In genomic region chr11:79502917-79503316, GRCm38 (mm10) we compare ENCODE assay signal across 18 mouse cellular contexts. TPM values are rescaled to one million over a fixed set of nuclear protein-coding genes. Genes with fewer than 3 reads are reported as not detected.
DNase-seq lines count a peak whose midpoint lies in the region; TF ChIP-seq lines count a peak whose summit lies in the region.
"Had no signal": no experiment of that assay in that cellular context is flagged by ENCODE, and none has a peak within 500 bp of the region (broad histone marks: within the 10 kb centered on the region; RNA-seq: fewer than 3 reads in every experiment).

No protein-coding gene starts in this region.

- H3K27ac ChIP-seq in cerebellum, adult 2 months (ENCODE audit: insufficient read depth, low read length) = peak overlapping the region; percentile 27; the same call in 1 of the 2 replicates
- H3K27ac ChIP-seq in left cerebral cortex, adult 2 months = peak overlapping the region; percentile 93
- H3K27ac ChIP-seq in midbrain, embryonic 10.5 days (replicated peaks) = 0 out of 2 replicates have a peak overlapping the region, but pooled peaks have one; percentile 33
- H3K27ac ChIP-seq: embryonic facial prominence, embryonic 12.5 days; limb, embryonic 10.5 days; liver, embryonic 13.5 days had no signal

- WGBS in cerebellum, adult 2 months = 47% methylated on average over 2 of the region's 2 CpGs
- 37% methylated on average over 2 of the region's 2 CpGs for WGBS in midbrain, embryonic 10.5 days

- no peaks in the 10 kb centered on the region for H3K4me1 ChIP-seq in cerebellum, adult 2 months (ENCODE audit: control insufficient read depth, insufficient read depth, low read length)
- peaks cover 27% of the 10 kb centered on the region for H3K4me1 ChIP-seq in midbrain, embryonic 10.5 days
- H3K4me1 ChIP-seq: embryonic facial prominence, embryonic 12.5 days; limb, embryonic 10.5 days had no signal

- H3K9me3 ChIP-seq in midbrain, embryonic 10.5 days (replicated peaks) = no peaks in the 10 kb centered on the region
- H3K9me3 ChIP-seq: embryonic facial prominence, embryonic 12.5 days; limb, embryonic 10.5 days; liver, embryonic 13.5 days had no signal

- peak overlapping the region; percentile 15 for H3K4me3 ChIP-seq in cerebellum, adult 2 months (replicated peaks; ENCODE audit: insufficient read depth, low read depth, low read length)
- H3K4me3 ChIP-seq in left cerebral cortex, adult 2 months = peak overlapping the region; percentile 66
- H3K4me3 ChIP-seq in midbrain, embryonic 10.5 days = no peak overlapping the region
- H3K4me3 ChIP-seq: embryonic facial prominence, embryonic 12.5 days; limb, embryonic 10.5 days; liver, embryonic 13.5 days had no signal

- DNase-seq in cerebellum, adult 2 months = no peak
- no peak for DNase-seq in cerebellum, adult 18-20 months
- no peak for DNase-seq in left cerebral cortex, adult 2 months (ENCODE audit: extremely low spot score in 1 of 2, low spot score in 2 of 2)
- no peak for DNase-seq in left cerebral cortex, postnatal 4 days
- DNase-seq in midbrain, embryonic 10.5 days (ENCODE audit: low spot score) = no peak
- DNase-seq in telencephalon, adult 2 months (ENCODE audit: low read depth, low spot score) = peak; percentile 79
- no peak for DNase-seq in urinary bladder, postnatal 25 days (ENCODE audit: low spot score)
- no peak for DNase-seq in heart, postnatal 10 days
- DNase-seq: cerebellum, postnatal 25 days; liver, embryonic 13.5 days; lung, postnatal 10 days; right cerebral cortex, postnatal 25 days; thymus, adult 18-20 months had no signal

- TF ChIP-seq POLR2A in cerebellum, adult 2 months (IDR thresholded peaks at IDR 0.05; ENCODE audit: borderline replicate concordance, insufficient read depth, low read length) = no peak

- TF ChIP-seq CTCF in cerebellum, adult 2 months (IDR thresholded peaks at IDR 0.05; ENCODE audit: borderline replicate concordance, insufficient read depth, low read depth, low read length) = no peak
- no peak for TF ChIP-seq CTCF in left cerebral cortex, adult 2 months (IDR thresholded peaks at IDR 0.05)

- intact Hi-C loops in left cerebral cortex, adult 2 months (cut with DNase I) = loop anchor here (5.0 kb wide), 1 partner anchor 41 kb away; no protein-coding TSS in a partner anchor
- intact Hi-C loops in left cerebral cortex, postnatal 4 days (cut with DNase I) = no loop called here
- intact Hi-C loops in heart, postnatal 10 days (cut with DNase I) = no loop called here

- no peaks in the 10 kb centered on the region for H3K27me3 ChIP-seq in cerebellum, adult 2 months (ENCODE audit: control insufficient read depth, insufficient read depth, low read length)
- no peaks in the 10 kb centered on the region for H3K27me3 ChIP-seq in midbrain, embryonic 10.5 days (ENCODE audit: low read depth, poor library complexity, severe bottlenecking)
- H3K27me3 ChIP-seq: CH12.LX; embryonic facial prominence, embryonic 12.5 days; liver, embryonic 13.5 days had no signal

- H3K36me3 ChIP-seq in midbrain, embryonic 10.5 days = no peaks in the 10 kb centered on the region
- H3K36me3 ChIP-seq: limb, embryonic 10.5 days; liver, embryonic 13.5 days had no signal

RNA-seq across cellular contexts. Expression of gene Omg, which starts 1.0 kb away (rescaled TPM):
- polyA plus RNA-seq in cerebellum, adult 2 months (2012; rRNA removed) = 127 and 137 TPM in 2 replicates
- 100 to 1,000 TPM in 1 of 2 experiments, 10 to 100 TPM in 1; 95.1 to 116 TPM for total RNA-seq in left cerebral cortex, adult 2 months (2021)
- total RNA-seq in left cerebral cortex, postnatal 4 days (2021) = 10 to 100 TPM; 22.2 to 26.0 TPM
- 0.28 and 0.29 TPM in 2 replicates for polyA plus RNA-seq in midbrain, embryonic 10.5 days (2016; fragmentation: Nextera tagmentation; extraction: Ambion mirVana)
- total RNA-seq in heart, postnatal 10 days (2021) = not detected
- polyA plus RNA-seq: gonadal fat pad, adult 2 months; liver, embryonic 13.5 days had no signal

RNA-seq across cellular contexts. Expression of gene Evi2b, which starts 20.6 kb away (rescaled TPM):
- 1.2 TPM in 2 replicates for polyA plus RNA-seq in cerebellum, adult 2 months (2012; rRNA removed)
- total RNA-seq in left cerebral cortex, adult 2 months (2021) = under 1 TPM; 0.30 to 0.91 TPM
- under 1 TPM; 0.60 to 0.79 TPM for total RNA-seq in left cerebral cortex, postnatal 4 days (2021)
- 0.37 TPM in 1 of 2 replicates, not detected in the other for polyA plus RNA-seq in midbrain, embryonic 10.5 days (2016; fragmentation: Nextera tagmentation; extraction: Ambion mirVana)
- 1 to 10 TPM in 1 of 2 experiments, under 1 TPM in 1; 0.77 to 1.2 TPM for total RNA-seq in heart, postnatal 10 days (2021)
- polyA plus RNA-seq: embryonic facial prominence, embryonic 12.5 days had no signal

RNA-seq across cellular contexts. Expression of gene Evi2, which starts 27.5 kb away (rescaled TPM):
- polyA plus RNA-seq in cerebellum, adult 2 months (2012; rRNA removed) = 0.10 and 0.16 TPM in 2 replicates
- not detected for total RNA-seq in left cerebral cortex, adult 2 months (2021)
- not detected for total RNA-seq in left cerebral cortex, postnatal 4 days (2021)
- polyA plus RNA-seq in midbrain, embryonic 10.5 days (2016; fragmentation: Nextera tagmentation; extraction: Ambion mirVana) = 0.92 and 1.5 TPM in 2 replicates
- total RNA-seq in heart, postnatal 10 days (2021) = under 1 TPM; 0.10 TPM
- total RNA-seq: layer of hippocampus, adult 18-20 months had no signal

RNA-seq across cellular contexts. Expression of gene Evi2a, which starts 27.5 kb away (rescaled TPM):
- polyA plus RNA-seq in cerebellum, adult 2 months (2012; rRNA removed) = 56.4 and 72.3 TPM in 2 replicates
- total RNA-seq in left cerebral cortex, adult 2 months (2021) = 10 to 100 TPM; 11.6 TPM
- 1 to 10 TPM; 1.6 to 3.4 TPM for total RNA-seq in left cerebral cortex, postnatal 4 days (2021)
- polyA plus RNA-seq in midbrain, embryonic 10.5 days (2016; fragmentation: Nextera tagmentation; extraction: Ambion mirVana) = 1.7 and 2.7 TPM in 2 replicates
- total RNA-seq in heart, postnatal 10 days (2021) = 1 to 10 TPM in 1 of 2 experiments, under 1 TPM in 1; 0.81 to 2.0 TPM

Comparison
In these comparisons a context has a peak if more than half of its experiments do, and no peak if none do; other contexts are left out.
1. H3K27ac ChIP-seq: peak in every context shown above with its lines; median percentile 93 in left cerebral cortex, adult 2 months; 33 in midbrain, embryonic 10.5 days; 27 in cerebellum, adult 2 months.
2. RNA of gene Omg, which starts 1.0 kb away (total RNA-seq): 95.1 to 116 TPM in left cerebral cortex, adult 2 months and 22.2 to 26.0 TPM in left cerebral cortex, postnatal 4 days; not detected in heart, postnatal 10 days; every median in the first group is over 10 times any median in the second.